Mouse (Mus musculus): Measurements from ENCODE around the gene Prdx6. TPM values are rescaled to one million over a fixed set of nuclear protein-coding genes. Genes with fewer than 3 reads are reported as not detected.

Gene Prdx6
- polyA plus RNA-seq, 1 experiment from 2014 or later = 529 TPM

DNA sequence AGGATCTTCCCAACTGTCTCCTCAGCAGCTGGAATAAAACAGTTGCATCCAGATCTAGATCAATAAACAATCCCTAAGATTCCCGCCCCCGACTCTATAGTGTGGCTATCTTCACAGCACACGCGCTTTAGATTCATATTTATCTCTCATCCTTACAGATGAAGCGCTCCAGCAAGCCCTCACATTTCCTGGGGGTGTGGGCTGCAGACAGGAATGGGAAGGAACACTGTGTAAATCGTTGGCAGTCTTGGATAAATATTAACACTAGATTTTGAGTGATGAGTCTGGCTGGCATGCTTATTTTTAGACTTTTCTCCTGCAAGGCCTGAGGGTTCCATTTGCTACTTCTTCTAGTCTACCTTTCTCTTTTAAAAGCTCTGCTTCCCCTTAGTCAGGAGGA lies 1.6 kb downstream of the Prdx6 start:
- 8% methylated on average over 6 of the region's 6 CpGs for WGBS
- H3K4me2 ChIP-seq = peak overlapping the region; percentile 85
- H3K27me3 ChIP-seq = no peaks in the 10 kb centered on the region
- H3K9me3 ChIP-seq = no peaks in the 10 kb centered on the region
- peak overlapping the region; percentile 74 for H3K4me3 ChIP-seq
- ATAC-seq (ENCODE audit: borderline replicate concordance, extremely low read depth, low FRiP score, low TSS enrichment) = no peak; the same call in 1 of the 2 replicates
- H3K9ac ChIP-seq = peak overlapping the region; percentile 86; the same call in 1 of the 2 replicates
- H3K4me1 ChIP-seq = peaks cover 29% of the 10 kb centered on the region
- peaks cover 14% of the 10 kb centered on the region for H3K36me3 ChIP-seq
- peak overlapping the region; percentile 79 for H3K27ac ChIP-seq

DNA sequence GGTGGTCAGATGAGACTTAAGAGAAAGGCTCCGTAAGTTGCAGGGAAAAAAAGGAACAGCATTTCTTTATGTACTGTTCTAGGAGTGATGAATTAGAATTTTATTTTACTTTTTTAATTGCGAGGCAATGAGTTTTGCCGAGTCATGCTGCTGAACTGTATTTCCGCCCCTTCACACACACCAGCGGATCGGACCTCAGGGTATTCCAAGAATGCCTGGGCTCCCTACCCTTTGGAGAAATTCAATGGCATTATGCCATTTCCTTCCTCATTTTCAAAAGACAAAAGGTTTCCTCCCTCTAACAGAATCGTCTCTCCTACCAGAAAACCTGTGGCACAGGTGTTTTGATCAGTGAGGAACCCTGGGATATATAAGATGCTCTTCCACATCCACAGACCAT lies 2.3 kb downstream of the Prdx6 start:
- 28% methylated on average over 7 of the region's 7 CpGs for WGBS
- peak overlapping the region; percentile 74 for H3K4me3 ChIP-seq
- no peak overlapping the region for H3K27ac ChIP-seq

DNA sequence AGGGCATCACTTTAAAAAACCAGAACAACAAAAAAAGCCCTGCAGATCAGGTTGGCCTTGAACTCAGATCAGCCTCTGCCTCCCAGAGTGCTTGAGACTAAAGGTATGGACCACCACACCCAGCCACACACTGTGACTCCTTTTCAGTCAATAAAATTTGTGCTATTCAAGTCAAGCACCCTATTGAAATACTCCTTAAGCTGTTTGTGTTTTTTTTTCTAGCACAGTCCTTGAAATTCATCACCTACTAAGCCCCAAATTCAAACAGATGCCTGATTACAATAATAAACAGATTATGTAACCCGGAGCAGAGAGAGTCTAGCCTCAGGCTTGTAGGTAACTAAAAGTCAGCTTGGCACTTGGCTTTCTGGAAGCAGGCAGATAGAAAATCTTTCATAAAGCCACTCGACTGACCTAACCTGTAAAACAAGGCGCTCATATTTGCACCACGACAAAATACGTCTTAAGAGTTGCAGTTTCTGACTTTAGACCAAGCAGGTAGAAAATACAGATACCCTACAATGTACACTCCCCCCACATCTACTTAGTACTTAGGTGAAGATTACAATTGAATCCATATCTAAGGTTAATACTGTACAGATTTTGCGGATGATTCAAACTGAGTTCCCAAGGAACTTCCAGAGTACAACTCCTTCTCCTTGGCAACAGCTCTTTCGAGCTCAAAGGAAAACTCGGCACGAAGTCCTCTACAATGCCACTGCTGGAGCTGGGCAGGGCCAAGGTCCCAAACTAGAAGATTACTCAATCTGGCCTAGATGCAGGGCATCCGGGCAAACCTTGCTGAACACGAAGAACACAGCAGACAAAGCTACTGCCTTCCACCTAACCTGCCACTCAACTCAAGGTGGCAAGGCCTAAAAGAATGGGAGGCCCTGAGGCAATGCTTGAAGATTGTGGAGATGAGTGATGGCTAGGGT lies 3.1 kb downstream of the Prdx6 start:
- Histone ChIP-seq H3K9ac (no peak overlapping the region), H3K4me1 (peaks cover 29% of the 10 kb centered on the region), H3K36me3 (peaks cover 28% of the 10 kb centered on the region), H3K4me2 (peak overlapping the region; percentile 85), H3K9me3 (no peaks in the 10 kb centered on the region), H3K27ac (0 out of 2 replicates have a peak overlapping the region, but pooled peaks have one; percentile 7), H3K4me3 (peak overlapping the region; percentile 74), H3K27me3 (no peaks in the 10 kb centered on the region)
- no peak for ATAC-seq (ENCODE audit: borderline replicate concordance, extremely low read depth, low FRiP score, low TSS enrichment)
- 55% methylated on average over 11 of the region's 11 CpGs for WGBS

More for the DNA sequence above, 2.3 kb downstream of the Prdx6 start:
- Histone ChIP-seq H3K9ac (peak overlapping the region; percentile 86; the same call in 1 of the 2 replicates), H3K27me3 (no peaks in the 10 kb centered on the region), H3K9me3 (no peaks in the 10 kb centered on the region), H3K4me1 (peaks cover 29% of the 10 kb centered on the region), H3K36me3 (peaks cover 22% of the 10 kb centered on the region), H3K4me2 (peak overlapping the region; percentile 85)
- no peak for ATAC-seq (ENCODE audit: borderline replicate concordance, extremely low read depth, low FRiP score, low TSS enrichment)

DNA sequence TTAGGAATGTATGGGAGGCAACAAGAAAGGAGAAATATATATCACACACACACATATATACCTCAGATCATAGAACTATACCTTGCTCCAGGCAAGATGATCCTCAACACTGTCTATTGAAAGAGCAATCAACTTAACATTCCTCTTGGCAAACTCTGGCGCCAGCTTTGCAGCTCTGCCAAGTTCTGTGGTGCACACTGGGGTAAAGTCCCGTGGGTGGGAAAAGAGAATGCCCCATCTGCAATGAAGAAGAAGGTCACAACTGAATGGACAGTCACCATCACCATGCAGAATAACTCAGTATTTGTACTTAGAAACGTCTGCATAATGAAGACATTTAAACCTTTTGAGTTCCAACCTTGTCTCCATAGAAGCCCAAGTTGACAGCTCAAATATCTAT lies 3.8 kb downstream of the Prdx6 start:
- Histone ChIP-seq H3K4me2 (no peak overlapping the region), H3K27me3 (no peaks in the 10 kb centered on the region), H3K36me3 (peaks cover 36% of the 10 kb centered on the region), H3K9me3 (no peaks in the 10 kb centered on the region), H3K4me1 (peaks cover 29% of the 10 kb centered on the region), H3K27ac (no peak overlapping the region), H3K4me3 (no peak overlapping the region), H3K9ac (no peak overlapping the region)
- 78% methylated on average over 3 of the region's 3 CpGs for WGBS
- ATAC-seq (ENCODE audit: borderline replicate concordance, extremely low read depth, low FRiP score, low TSS enrichment) = no peak

DNA sequence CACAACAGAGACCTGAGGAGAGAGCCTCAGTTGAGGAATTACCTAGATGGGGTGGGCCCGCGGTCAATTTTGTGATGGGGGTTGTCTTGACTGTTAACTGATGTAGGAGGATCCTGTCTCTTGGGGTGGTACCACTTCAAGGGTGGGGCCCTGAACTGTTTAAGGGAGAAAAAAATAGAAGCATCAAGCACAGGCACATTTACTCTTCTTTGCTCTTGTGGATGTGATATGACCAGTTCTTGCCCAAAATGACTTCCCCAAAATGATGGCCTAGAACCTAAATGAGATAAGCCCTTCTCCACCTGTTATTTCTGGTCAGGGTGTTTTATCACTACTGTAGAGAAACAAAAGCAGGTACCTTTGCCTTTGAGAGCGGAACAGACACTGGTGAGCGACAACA lies 13.3 kb downstream of the Prdx6 start:
- Histone ChIP-seq H3K27ac (no peak overlapping the region), H3K36me3 (peaks cover 44% of the 10 kb centered on the region), H3K9ac (no peak overlapping the region), H3K9me3 (no peaks in the 10 kb centered on the region), H3K4me3 (no peak overlapping the region), H3K27me3 (no peaks in the 10 kb centered on the region), H3K4me2 (no peak overlapping the region), H3K4me1 (peaks cover 6% of the 10 kb centered on the region; the same call in 1 of the 2 replicates)
- WGBS = 98% methylated on average over 4 of the region's 4 CpGs
- ATAC-seq (ENCODE audit: borderline replicate concordance, extremely low read depth, low FRiP score, low TSS enrichment) = no peak

DNA sequence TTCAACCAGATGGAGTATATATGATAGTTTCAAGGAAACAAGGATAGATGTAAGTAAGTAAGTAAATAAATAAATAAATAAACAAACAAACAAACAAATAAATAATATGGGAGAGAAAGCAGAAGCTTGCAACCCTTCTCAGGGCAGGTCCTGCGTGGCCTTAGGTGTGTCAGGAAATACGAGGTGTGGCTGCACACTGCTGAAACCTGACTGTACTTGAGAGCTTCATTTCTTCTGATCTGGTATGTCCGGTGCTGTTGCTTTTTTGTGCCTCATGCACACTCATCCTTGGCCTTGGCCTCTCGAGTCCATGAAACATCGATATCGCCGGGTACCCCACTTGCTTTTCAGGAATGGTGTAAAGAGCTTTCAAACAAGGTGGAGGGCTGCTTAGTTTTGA lies 13.7 kb downstream of the Prdx6 start:
- Histone ChIP-seq H3K4me3 (no peak overlapping the region), H3K9ac (no peak overlapping the region), H3K27ac (no peak overlapping the region), H3K36me3 (peaks cover 40% of the 10 kb centered on the region), H3K4me1 (peaks cover 6% of the 10 kb centered on the region; the same call in 1 of the 2 replicates), H3K4me2 (no peak overlapping the region), H3K27me3 (no peaks in the 10 kb centered on the region), H3K9me3 (no peaks in the 10 kb centered on the region)
- WGBS = 91% methylated on average over 7 of the region's 7 CpGs
- ATAC-seq (ENCODE audit: borderline replicate concordance, extremely low read depth, low FRiP score, low TSS enrichment) = no peak

DNA sequence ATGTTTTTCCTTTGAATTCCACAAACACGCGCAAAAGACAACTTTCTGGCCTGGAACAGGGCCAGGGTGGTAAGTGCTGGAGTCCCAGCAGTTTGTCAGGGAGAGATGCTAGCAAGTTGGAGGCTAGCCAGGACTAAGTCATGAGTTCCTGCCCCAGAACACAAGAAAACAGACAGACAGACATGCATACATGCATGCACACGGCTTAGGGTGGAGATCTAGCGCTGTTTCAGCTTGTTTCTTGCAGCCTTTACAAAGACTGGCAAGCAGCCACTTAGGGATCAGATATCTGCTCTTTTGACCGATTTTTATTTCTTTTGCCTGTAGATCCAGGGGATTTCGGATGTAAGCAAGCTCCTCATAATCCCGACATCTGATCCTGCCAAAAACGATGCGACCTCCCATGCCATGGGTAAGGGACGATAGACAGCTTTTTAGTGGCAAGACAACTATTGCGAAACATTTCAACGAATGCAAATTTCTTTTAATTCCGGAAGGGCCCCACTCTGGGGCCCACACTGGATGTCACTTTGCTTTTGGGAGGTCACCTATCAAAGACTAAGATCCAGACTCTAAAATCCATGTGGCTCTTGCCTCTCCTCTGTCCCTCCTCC lies 17.7 kb downstream of the Prdx6 start:
- no peak overlapping the region for H3K4me3 ChIP-seq

DNA sequence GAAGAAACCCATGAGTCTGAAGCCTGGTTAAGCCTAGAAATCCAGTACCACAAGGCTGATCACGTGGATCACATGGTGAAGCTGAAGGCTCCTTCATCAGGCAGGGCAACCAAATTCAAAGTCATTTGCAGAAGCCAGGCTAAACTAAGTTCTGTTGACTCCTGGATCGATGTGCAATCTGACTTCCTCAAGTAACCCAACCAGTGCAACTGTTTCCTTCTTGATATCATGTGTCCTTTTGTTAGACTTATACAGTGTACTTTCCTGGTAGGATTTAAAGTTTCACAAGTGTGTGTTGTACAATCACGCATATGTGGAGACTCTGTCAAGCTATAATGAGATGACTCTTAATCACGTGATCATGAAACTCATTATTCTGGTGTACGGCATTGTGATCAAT lies 18.8 kb downstream of the Prdx6 start:
- no peak overlapping the region for H3K4me3 ChIP-seq
- WGBS = 91% methylated on average over 5 of the region's 5 CpGs
- H3K9me3 ChIP-seq = no peaks in the 10 kb centered on the region
- no peak for ATAC-seq (ENCODE audit: borderline replicate concordance, extremely low read depth, low FRiP score, low TSS enrichment)
- no peak overlapping the region for H3K9ac ChIP-seq
- no peaks in the 10 kb centered on the region for H3K27me3 ChIP-seq
- H3K4me1 ChIP-seq = peaks cover 6% of the 10 kb centered on the region; the same call in 1 of the 2 replicates
- H3K4me2 ChIP-seq = no peak overlapping the region
- no peaks in the 10 kb centered on the region for H3K36me3 ChIP-seq
- H3K27ac ChIP-seq = no peak overlapping the region

More for the DNA sequence above, 17.7 kb downstream of the Prdx6 start:
- Histone ChIP-seq H3K4me1 (peaks cover 6% of the 10 kb centered on the region; the same call in 1 of the 2 replicates), H3K4me2 (no peak overlapping the region), H3K27me3 (no peaks in the 10 kb centered on the region), H3K27ac (peak overlapping the region; percentile 75), H3K9me3 (no peaks in the 10 kb centered on the region), H3K36me3 (peaks cover 7% of the 10 kb centered on the region), H3K9ac (no peak overlapping the region)
- peak; percentile 81; the same call in 1 of the 2 replicates for ATAC-seq (ENCODE audit: borderline replicate concordance, extremely low read depth, low FRiP score, low TSS enrichment)
- WGBS = 45% methylated on average over 13 of the region's 13 CpGs

DNA sequence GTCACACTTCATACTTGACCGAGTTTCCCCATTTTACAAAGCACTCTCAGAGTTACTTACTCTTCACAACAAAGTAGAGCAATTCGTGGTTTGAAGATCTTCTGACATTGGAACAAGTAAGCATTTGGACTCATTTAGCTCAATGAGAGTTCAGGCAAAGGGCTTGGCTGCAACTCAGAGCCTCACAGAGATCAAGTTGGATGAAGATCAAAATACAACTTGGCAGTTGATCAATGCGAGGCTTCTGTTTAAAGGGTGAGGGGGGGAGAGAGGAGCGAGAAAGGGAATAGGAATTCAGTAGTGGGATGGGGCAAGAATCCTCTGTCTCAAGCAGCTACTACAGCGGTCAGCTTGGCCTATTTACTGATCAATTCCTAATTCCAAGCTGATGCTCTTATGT lies 26.2 kb downstream of the Prdx6 start:
- H3K36me3 ChIP-seq = no peaks in the 10 kb centered on the region
- no peak overlapping the region for H3K9ac ChIP-seq
- H3K4me3 ChIP-seq = no peak overlapping the region
- H3K27ac ChIP-seq = no peak overlapping the region
- no peak overlapping the region for H3K4me2 ChIP-seq
- H3K4me1 ChIP-seq = no peaks in the 10 kb centered on the region
- no peaks in the 10 kb centered on the region for H3K9me3 ChIP-seq
- 32% methylated on average over 5 of the region's 5 CpGs for WGBS
- ATAC-seq (ENCODE audit: borderline replicate concordance, extremely low read depth, low FRiP score, low TSS enrichment) = peak; percentile 91
- no peaks in the 10 kb centered on the region for H3K27me3 ChIP-seq

DNA sequence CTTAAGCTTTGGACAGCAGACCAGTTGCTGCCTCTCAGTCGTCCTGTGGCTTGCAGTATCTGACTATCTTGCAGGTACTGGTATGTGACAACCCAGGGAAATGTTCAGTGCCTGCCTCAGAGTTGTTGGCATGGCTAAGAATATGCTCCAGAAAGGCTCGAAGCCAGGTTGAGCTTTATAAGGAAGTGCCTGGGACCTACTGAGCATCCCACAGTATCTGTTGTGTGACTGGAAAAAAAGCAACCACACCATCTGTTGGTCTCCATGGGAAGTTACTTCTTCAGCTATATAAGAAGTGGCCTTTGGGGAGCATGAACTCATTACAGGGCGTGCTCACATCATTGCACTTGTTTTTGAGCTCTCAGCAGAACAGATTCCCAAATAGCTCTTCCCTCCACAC lies 31.2 kb downstream of the Prdx6 start:
- H3K27ac ChIP-seq = no peak overlapping the region
- H3K27me3 ChIP-seq = no peaks in the 10 kb centered on the region
- H3K4me1 ChIP-seq = no peaks in the 10 kb centered on the region
- H3K9me3 ChIP-seq = no peaks in the 10 kb centered on the region
- no peak overlapping the region for H3K4me2 ChIP-seq
- no peak overlapping the region for H3K4me3 ChIP-seq
- H3K9ac ChIP-seq = no peak overlapping the region
- no peak for ATAC-seq (ENCODE audit: borderline replicate concordance, extremely low read depth, low FRiP score, low TSS enrichment)
- WGBS = 58% methylated on average over 3 of the region's 3 CpGs
- no peaks in the 10 kb centered on the region for H3K36me3 ChIP-seq

DNA sequence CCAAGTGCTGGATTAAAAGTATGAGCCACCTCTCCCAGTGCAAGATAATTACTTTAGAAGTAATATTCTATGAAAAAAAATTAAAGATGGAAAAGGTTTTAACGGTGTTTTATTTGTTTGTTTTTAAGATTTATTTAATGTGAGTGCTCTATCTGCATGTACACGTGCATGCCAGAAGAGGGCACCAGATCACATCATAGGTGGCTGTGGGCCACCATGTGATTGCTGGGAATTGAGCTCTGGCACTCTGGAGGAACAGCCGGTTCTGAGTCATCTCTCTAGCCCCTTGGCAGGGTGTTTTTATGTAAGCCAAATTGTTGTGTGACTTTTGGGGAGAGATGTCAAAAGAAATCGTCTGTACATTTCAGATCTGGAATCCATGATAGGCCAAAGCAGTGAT lies 36.6 kb downstream of the Prdx6 start:
- no peak for ATAC-seq (ENCODE audit: borderline replicate concordance, extremely low read depth, low FRiP score, low TSS enrichment)
- whole genome bisulfite sequencing = 34% methylated on average over 4 of the region's 4 CpGs
- H3K27me3 ChIP-seq = no peaks in the 10 kb centered on the region

DNA sequence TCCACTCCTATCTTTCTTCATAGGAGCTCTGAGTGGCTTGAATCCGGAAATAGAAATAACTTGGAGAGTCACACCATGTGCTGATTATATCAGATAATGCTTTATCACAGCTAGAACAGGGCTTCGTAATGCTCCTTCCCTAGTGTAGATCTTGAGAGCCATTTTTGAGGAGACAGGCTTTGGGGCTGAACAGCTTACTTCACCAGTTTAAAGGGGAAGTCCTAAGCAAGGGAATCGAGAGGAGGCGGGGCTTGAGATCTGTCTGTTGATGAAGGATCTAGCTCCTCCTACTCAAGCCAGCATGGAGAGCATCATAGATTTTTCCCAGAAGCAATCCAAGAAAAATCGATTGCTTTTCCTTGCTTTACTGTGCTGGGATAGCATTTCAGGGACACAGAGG lies 51.2 kb downstream of the Prdx6 start:
- Histone ChIP-seq H3K4me1 (peaks cover 8% of the 10 kb centered on the region; the same call in 1 of the 2 replicates), H3K9me3 (no peaks in the 10 kb centered on the region), H3K27me3 (no peaks in the 10 kb centered on the region), H3K27ac (no peak overlapping the region), H3K4me3 (no peak overlapping the region), H3K4me2 (no peak overlapping the region), H3K36me3 (no peaks in the 10 kb centered on the region), H3K9ac (no peak overlapping the region)
- ATAC-seq (ENCODE audit: borderline replicate concordance, extremely low read depth, low FRiP score, low TSS enrichment) = no peak
- 59% methylated on average over 5 of the region's 5 CpGs for WGBS

More for the DNA sequence above, 36.6 kb downstream of the Prdx6 start:
- Histone ChIP-seq H3K27ac (no peak overlapping the region), H3K4me3 (no peak overlapping the region), H3K9me3 (no peaks in the 10 kb centered on the region), H3K4me1 (no peaks in the 10 kb centered on the region), H3K9ac (no peak overlapping the region), H3K4me2 (no peak overlapping the region), H3K36me3 (no peaks in the 10 kb centered on the region)
